Mouse (Mus musculus): Measurements from ENCODE around the gene Afap1. TPM values are rescaled to one million over a fixed set of nuclear protein-coding genes. Genes with fewer than 3 reads are reported as not detected.

Afap1 gene
- polyA plus RNA-seq, 1 experiment from 2014 or later: 82.8 TPM

- Histone ChIP-seq H3K27me3 (peaks cover 4% of the 10 kb centered on the region), H3K4me2 (no peak overlapping the region), H3K27ac (no peak overlapping the region), H3K4me3 (no peak overlapping the region), H3K4me1 (replicated peaks) (peaks cover 25% of the 10 kb centered on the region), H3K9ac (no peak overlapping the region), H3K36me3 (peaks cover 14% of the 10 kb centered on the region; the same call in 1 of the 2 replicates), H3K9me3 (no peaks in the 10 kb centered on the region)
- no peak for ATAC-seq (ENCODE audit: low FRiP score)
- WGBS: 86% methylated on average over 5 of the region's 5 CpGs
Measured at GRCm38 (mm10) chr5:36039596-36039995, 146.5 kb downstream of the Afap1 start.

- Histone ChIP-seq H3K27ac (peak overlapping the region; percentile 68), H3K9me3 (no peaks in the 10 kb centered on the region), H3K4me2 (no peak overlapping the region), H3K36me3 (peaks cover 14% of the 10 kb centered on the region; the same call in 1 of the 2 replicates), H3K9ac (no peak overlapping the region), H3K4me3 (no peak overlapping the region), H3K27me3 (peaks cover 4% of the 10 kb centered on the region), H3K4me1 (replicated peaks) (peaks cover 25% of the 10 kb centered on the region)
- WGBS: 56% methylated on average over 13 of the region's 13 CpGs
- peak; percentile 82 for ATAC-seq (ENCODE audit: low FRiP score)
Measured at GRCm38 (mm10) chr5:36040398-36041235, 147.5 kb downstream of the Afap1 start.

- peak; percentile 17; the same call in 1 of the 2 replicates for ATAC-seq (ENCODE audit: low FRiP score)
- H3K4me2 ChIP-seq: no peak overlapping the region
Measured at GRCm38 (mm10) chr5:36041236-36041562, 148.1 kb downstream of the Afap1 start.

GRCm38 (mm10) chr5:36041756-36042155, 148.6 kb downstream of the Afap1 start:
- Histone ChIP-seq H3K9me3 (no peaks in the 10 kb centered on the region), H3K4me2 (no peak overlapping the region), H3K27ac (peak overlapping the region; percentile 68; the same call in 1 of the 2 replicates), H3K36me3 (peaks cover 14% of the 10 kb centered on the region; the same call in 1 of the 2 replicates), H3K27me3 (peaks cover 4% of the 10 kb centered on the region; the same call in 1 of the 2 replicates), H3K4me1 (replicated peaks) (peaks cover 25% of the 10 kb centered on the region), H3K4me3 (no peak overlapping the region), H3K9ac (no peak overlapping the region)
- ATAC-seq (ENCODE audit: low FRiP score): no peak
- WGBS: 91% methylated on average over 6 of the region's 6 CpGs

More at GRCm38 (mm10) chr5:36041236-36041562, 148.1 kb downstream of the Afap1 start:
- Histone ChIP-seq H3K36me3 (peaks cover 14% of the 10 kb centered on the region; the same call in 1 of the 2 replicates), H3K27me3 (peaks cover 4% of the 10 kb centered on the region; the same call in 1 of the 2 replicates), H3K4me3 (no peak overlapping the region), H3K4me1 (replicated peaks) (peaks cover 25% of the 10 kb centered on the region), H3K9ac (no peak overlapping the region), H3K27ac (peak overlapping the region; percentile 68), H3K9me3 (no peaks in the 10 kb centered on the region)

- peaks cover 25% of the 10 kb centered on the region for H3K4me1 ChIP-seq (replicated peaks)
- WGBS: 97% methylated on average over 2 of the region's 2 CpGs
- no peaks in the 10 kb centered on the region for H3K36me3 ChIP-seq
- H3K9ac ChIP-seq: no peak overlapping the region
- H3K27ac ChIP-seq: no peak overlapping the region
- H3K4me3 ChIP-seq: no peak overlapping the region
- peaks cover 3% of the 10 kb centered on the region; the same call in 1 of the 2 replicates for H3K27me3 ChIP-seq
- no peaks in the 10 kb centered on the region for H3K9me3 ChIP-seq
- H3K4me2 ChIP-seq: no peak overlapping the region
- no peak for ATAC-seq (ENCODE audit: low FRiP score)
Measured at GRCm38 (mm10) chr5:36043154-36043553, 150.0 kb downstream of the Afap1 start.

Other genes starting within 250 kb of the Afap1 start
- gene Htra3, start 213.5 kb upstream of the Afap1 start, polyA plus RNA-seq (2015; fragmentation: Nextera tagmentation; extraction: Ambion mirVana): 12.2 and 12.7 TPM in 2 replicates
- 2.7 and 3.8 TPM in 2 replicates for gene Sh3tc1, start 153.3 kb upstream of the Afap1 start, polyA plus RNA-seq (2015; fragmentation: Nextera tagmentation; extraction: Ambion mirVana)
- 9.5 and 10.4 TPM in 2 replicates for gene Ablim2, start 135.4 kb upstream of the Afap1 start, polyA plus RNA-seq (2015; fragmentation: Nextera tagmentation; extraction: Ambion mirVana)